Mouse (Mus musculus): Measurements from ENCODE around the gene Armh1. TPM values are rescaled to one million over a fixed set of nuclear protein-coding genes. Genes with fewer than 3 reads are reported as not detected.
"Not testable (repeated sequence)": the region's sequence is repeated elsewhere in the genome, so short reads cannot be mapped to it uniquely, and the experiment has no call there.

The Armh1 gene
- polyA plus RNA-seq, 1 experiment from 2014 or later = 1.5 TPM

GRCm38 (mm10) chr4:117189382-117189855 is 62.5 kb downstream of the Armh1 start:
- H3K9ac ChIP-seq (replicated peaks) = peak overlapping the region; percentile 70
- peaks cover 11% of the 10 kb centered on the region for H3K4me1 ChIP-seq
- H3K36me3 ChIP-seq = no peaks in the 10 kb centered on the region
- ATAC-seq (ENCODE audit: low FRiP score) = peak; percentile 74
- no peaks in the 10 kb centered on the region; the same call in 1 of the 2 replicates for H3K27me3 ChIP-seq (replicated peaks)
- H3K9me3 ChIP-seq (replicated peaks) = no peaks in the 10 kb centered on the region
- peak overlapping the region; percentile 84 for H3K27ac ChIP-seq (replicated peaks)
- 2% methylated on average over 16 of the region's 16 CpGs for WGBS
- H3K4me3 ChIP-seq (replicated peaks) = peak overlapping the region; percentile 29
- peak overlapping the region; percentile 55 for H3K4me2 ChIP-seq

- 0 out of 2 replicates have a peak, but pooled peaks have one; percentile 2 for ATAC-seq (ENCODE audit: low FRiP score)
- peaks cover 11% of the 10 kb centered on the region for H3K4me1 ChIP-seq
- H3K4me3 ChIP-seq (replicated peaks) = peak overlapping the region; percentile 29
- H3K27me3 ChIP-seq (replicated peaks) = no peaks in the 10 kb centered on the region; the same call in 1 of the 2 replicates
- peak overlapping the region; percentile 55 for H3K4me2 ChIP-seq
- WGBS = 55% methylated on average over 3 of the region's 3 CpGs
- no peaks in the 10 kb centered on the region for H3K9me3 ChIP-seq (replicated peaks)
- peak overlapping the region; percentile 28; the same call in 1 of the 2 replicates for H3K9ac ChIP-seq (replicated peaks)
- H3K27ac ChIP-seq (replicated peaks) = peak overlapping the region; percentile 84
- H3K36me3 ChIP-seq = no peaks in the 10 kb centered on the region
These were observed 63.0 kb downstream of the Armh1 start for GRCm38 (mm10) chr4:117188969-117189368.

- ATAC-seq (ENCODE audit: low FRiP score) = peak; percentile 57
- H3K36me3 ChIP-seq; H3K9me3 ChIP-seq (replicated peaks); H3K27me3 ChIP-seq (replicated peaks): not testable (repeated sequence)
- peak overlapping the region; percentile 75 for H3K4me2 ChIP-seq
- peak overlapping the region; percentile 82 for H3K27ac ChIP-seq (replicated peaks)
- H3K9ac ChIP-seq (replicated peaks) = peak overlapping the region; percentile 58
- 10% methylated on average over 9 of the region's 9 CpGs for WGBS
- peak overlapping the region; percentile 54 for H3K4me3 ChIP-seq (replicated peaks)
- peaks cover 18% of the 10 kb centered on the region for H3K4me1 ChIP-seq
These were observed 69.2 kb downstream of the Armh1 start for GRCm38 (mm10) chr4:117182759-117183096.

GRCm38 (mm10) chr4:117181863-117182758 is 69.8 kb downstream of the Armh1 start, which contains the start of gene Kif2c:
Gene Kif2c (minus strand): TSS chr4:117182639.
- no peaks in the 10 kb centered on the region; the same call in 1 of the 2 replicates for H3K27me3 ChIP-seq (replicated peaks)
- ATAC-seq (ENCODE audit: low FRiP score) = peak; percentile 98
- H3K9me3 ChIP-seq (replicated peaks) = no peaks in the 10 kb centered on the region
- 1% methylated on average over 42 of the region's 42 CpGs for WGBS
- peak within 1 kb of the TSS; percentile 75 for H3K4me2 ChIP-seq
- no peaks in the 10 kb centered on the region for H3K36me3 ChIP-seq
- H3K4me3 ChIP-seq (replicated peaks) = peak within 1 kb of the TSS; percentile 54
- H3K9ac ChIP-seq (replicated peaks) = peak within 1 kb of the TSS; percentile 58
- peak within 1 kb of the TSS; percentile 82 for H3K27ac ChIP-seq (replicated peaks)
- H3K4me1 ChIP-seq = peaks cover 18% of the 10 kb centered on the region

GRCm38 (mm10) chr4:117169936-117170335 is 82.0 kb downstream of the Armh1 start:
- Histone ChIP-seq H3K9ac (replicated peaks) (no peak overlapping the region), H3K27ac (replicated peaks) (no peak overlapping the region), H3K27me3 (replicated peaks) (no peaks in the 10 kb centered on the region), H3K9me3 (replicated peaks) (no peaks in the 10 kb centered on the region), H3K36me3 (no peaks in the 10 kb centered on the region), H3K4me2 (no peak overlapping the region), H3K4me1 (no peaks in the 10 kb centered on the region), H3K4me3 (replicated peaks) (no peak overlapping the region)
- ATAC-seq (ENCODE audit: low FRiP score) = no peak
- 94% methylated on average over 5 of the region's 5 CpGs for WGBS

Other genes starting within 250 kb of the Armh1 start
- 46.1 and 49.1 TPM in 2 replicates for gene Eif2b3, start 232.7 kb downstream of the Armh1 start, polyA plus RNA-seq (2015; fragmentation: Nextera tagmentation; extraction: Ambion mirVana)
- 6.9 and 7.1 TPM in 2 replicates for gene Ptch2, start 156.1 kb downstream of the Armh1 start, polyA plus RNA-seq (2015; fragmentation: Nextera tagmentation; extraction: Ambion mirVana)
- gene Btbd19, start 126.4 kb downstream of the Armh1 start, polyA plus RNA-seq (2015; fragmentation: Nextera tagmentation; extraction: Ambion mirVana) = 4.7 and 5.5 TPM in 2 replicates
- not detected in 2 replicates for gene Tctex1d4, start 125.3 kb downstream of the Armh1 start, polyA plus RNA-seq (2015; fragmentation: Nextera tagmentation; extraction: Ambion mirVana)
- 19.5 and 22.5 TPM in 2 replicates for gene Plk3, start 118.2 kb downstream of the Armh1 start, polyA plus RNA-seq (2015; fragmentation: Nextera tagmentation; extraction: Ambion mirVana)
- gene Rps8, start 95.9 kb downstream of the Armh1 start, polyA plus RNA-seq (2015; fragmentation: Nextera tagmentation; extraction: Ambion mirVana) = 530 and 610 TPM in 2 replicates
- 6.8 and 17.1 TPM in 2 replicates for gene Kif2c, start 69.5 kb downstream of the Armh1 start, polyA plus RNA-seq (2015; fragmentation: Nextera tagmentation; extraction: Ambion mirVana)
- gene Tmem53, start 174 bp downstream of the Armh1 start, polyA plus RNA-seq (2015; fragmentation: Nextera tagmentation; extraction: Ambion mirVana) = 6.3 and 8.7 TPM in 2 replicates
- gene Rnf220, start 244.9 kb upstream of the Armh1 start, polyA plus RNA-seq (2015; fragmentation: Nextera tagmentation; extraction: Ambion mirVana) = 95.6 and 95.8 TPM in 2 replicates